Mouse (Mus musculus): Measurements from ENCODE around the gene Atp10a. TPM values are rescaled to one million over a fixed set of nuclear protein-coding genes. Genes with fewer than 3 reads are reported as not detected.
"Not testable (repeated sequence)": the region's sequence is repeated elsewhere in the genome, so short reads cannot be mapped to it uniquely, and the experiment has no call there.

Atp10a gene
- polyA plus RNA-seq, 1 experiment from 2014 or later, result 5.0 TPM

GRCm38 (mm10) chr7:58801791-58802190 lies 145.8 kb downstream of the Atp10a start:
- Histone ChIP-seq H3K9me3 (ENCODE audit: control insufficient read depth, low read length) (no peaks in the 10 kb centered on the region), H3K9ac (ENCODE audit: low read depth, low read length) (no peak overlapping the region), H3K4me2 (ENCODE audit: low read depth, low read length) (no peak overlapping the region), H3K27ac (replicated peaks; ENCODE audit: low read depth, low read length) (no peak overlapping the region), H3K36me3 (ENCODE audit: control insufficient read depth, insufficient read depth, low read length) (peaks cover 5% of the 10 kb centered on the region; the same call in 1 of the 2 replicates), H3K27me3 (replicated peaks; ENCODE audit: control insufficient read depth, insufficient read depth, low read length) (no peaks in the 10 kb centered on the region), H3K4me1 (ENCODE audit: control insufficient read depth, insufficient read depth, low read length) (no peaks in the 10 kb centered on the region), H3K4me3 (ENCODE audit: low read depth, low read length) (no peak overlapping the region)
- WGBS, result 83% methylated on average over 2 of the region's 2 CpGs
- no peak for DNase-seq (ENCODE audit: low spot score)
- no peak for ATAC-seq (ENCODE audit: low read depth)

- 0 out of 2 replicates have a peak, but pooled peaks have one; percentile 30 for ATAC-seq (ENCODE audit: low read depth)
Observed at GRCm38 (mm10) chr7:58822147-58822681, 166.2 kb downstream of the Atp10a start.

GRCm38 (mm10) chr7:58824686-58825085 lies 168.7 kb downstream of the Atp10a start:
- no peaks in the 10 kb centered on the region for H3K9me3 ChIP-seq (ENCODE audit: control insufficient read depth, low read length)
- WGBS, result 93% methylated on average over 3 of the region's 3 CpGs
- H3K36me3 ChIP-seq (ENCODE audit: control insufficient read depth, insufficient read depth, low read length), result 0 out of 2 replicates have a peak, but pooled peaks cover 4% of the 10 kb centered on the region
- ATAC-seq (ENCODE audit: low read depth) (no peak), DNase-seq (ENCODE audit: low spot score) (no peak)
- H3K4me2 ChIP-seq (ENCODE audit: low read depth, low read length), result no peak overlapping the region
- H3K4me1 ChIP-seq (ENCODE audit: control insufficient read depth, insufficient read depth, low read length), result no peaks in the 10 kb centered on the region
- no peak overlapping the region for H3K27ac ChIP-seq (replicated peaks; ENCODE audit: low read depth, low read length)
- H3K9ac ChIP-seq (ENCODE audit: low read depth, low read length), result no peak overlapping the region
- H3K4me3 ChIP-seq (ENCODE audit: low read depth, low read length), result no peak overlapping the region
- no peaks in the 10 kb centered on the region for H3K27me3 ChIP-seq (replicated peaks; ENCODE audit: control insufficient read depth, insufficient read depth, low read length)

More at GRCm38 (mm10) chr7:58822147-58822681, 166.2 kb downstream of the Atp10a start:
- H3K4me1 ChIP-seq (ENCODE audit: control insufficient read depth, insufficient read depth, low read length), result no peaks in the 10 kb centered on the region
- 64% methylated on average over 6 of the region's 6 CpGs for WGBS
- no peak overlapping the region for H3K27ac ChIP-seq (replicated peaks; ENCODE audit: low read depth, low read length)
- 0 out of 2 replicates have a peak, but pooled peaks cover under 1% of the 10 kb centered on the region for H3K36me3 ChIP-seq (ENCODE audit: control insufficient read depth, insufficient read depth, low read length)
- H3K9ac ChIP-seq (ENCODE audit: low read depth, low read length), result no peak overlapping the region
- H3K27me3 ChIP-seq (replicated peaks; ENCODE audit: control insufficient read depth, insufficient read depth, low read length), result no peaks in the 10 kb centered on the region
- H3K4me3 ChIP-seq (ENCODE audit: low read depth, low read length), result no peak overlapping the region
- no peaks in the 10 kb centered on the region for H3K9me3 ChIP-seq (ENCODE audit: control insufficient read depth, low read length)
- no peak for DNase-seq (ENCODE audit: low spot score)
- no peak overlapping the region for H3K4me2 ChIP-seq (ENCODE audit: low read depth, low read length)

GRCm38 (mm10) chr7:58829111-58829510 lies 173.1 kb downstream of the Atp10a start:
- WGBS, result 70% methylated on average over 5 of the region's 5 CpGs
- no peaks in the 10 kb centered on the region for H3K9me3 ChIP-seq (ENCODE audit: control insufficient read depth, low read length)
- no peaks in the 10 kb centered on the region for H3K27me3 ChIP-seq (replicated peaks; ENCODE audit: control insufficient read depth, insufficient read depth, low read length)
- no peak overlapping the region for H3K27ac ChIP-seq (replicated peaks; ENCODE audit: low read depth, low read length)
- 0 out of 2 replicates have a peak, but pooled peaks cover 4% of the 10 kb centered on the region for H3K36me3 ChIP-seq (ENCODE audit: control insufficient read depth, insufficient read depth, low read length)
- no peak for ATAC-seq (ENCODE audit: low read depth)
- H3K4me1 ChIP-seq (ENCODE audit: control insufficient read depth, insufficient read depth, low read length), result no peaks in the 10 kb centered on the region
- no peak overlapping the region for H3K4me2 ChIP-seq (ENCODE audit: low read depth, low read length)
- no peak for DNase-seq (ENCODE audit: low spot score)
- no peak overlapping the region for H3K9ac ChIP-seq (ENCODE audit: low read depth, low read length)
- H3K4me3 ChIP-seq (ENCODE audit: low read depth, low read length), result no peak overlapping the region

- ATAC-seq (ENCODE audit: low read depth); H3K9ac ChIP-seq (ENCODE audit: low read depth, low read length); H3K4me3 ChIP-seq (ENCODE audit: low read depth, low read length); H3K36me3 ChIP-seq (ENCODE audit: control insufficient read depth, insufficient read depth, low read length); H3K27me3 ChIP-seq (replicated peaks; ENCODE audit: control insufficient read depth, insufficient read depth, low read length); H3K4me2 ChIP-seq (ENCODE audit: low read depth, low read length); H3K9me3 ChIP-seq (ENCODE audit: control insufficient read depth, low read length); H3K27ac ChIP-seq (replicated peaks; ENCODE audit: low read depth, low read length); H3K4me1 ChIP-seq (ENCODE audit: control insufficient read depth, insufficient read depth, low read length); DNase-seq (ENCODE audit: low spot score): not testable (repeated sequence)
- 88% methylated on average over 30 of the region's 32 CpGs for WGBS
Observed at GRCm38 (mm10) chr7:58836855-58837606, 181.1 kb downstream of the Atp10a start.

GRCm38 (mm10) chr7:58840367-58840766 lies 184.4 kb downstream of the Atp10a start:
- Histone ChIP-seq H3K4me2 (ENCODE audit: low read depth, low read length) (no peak overlapping the region), H3K27ac (replicated peaks; ENCODE audit: low read depth, low read length) (peak overlapping the region; percentile 28), H3K9ac (ENCODE audit: low read depth, low read length) (no peak overlapping the region), H3K4me1 (ENCODE audit: control insufficient read depth, insufficient read depth, low read length) (peaks cover 29% of the 10 kb centered on the region), H3K4me3 (ENCODE audit: low read depth, low read length) (no peak overlapping the region), H3K36me3 (ENCODE audit: control insufficient read depth, insufficient read depth, low read length) (no peaks in the 10 kb centered on the region), H3K9me3 (ENCODE audit: control insufficient read depth, low read length) (no peaks in the 10 kb centered on the region), H3K27me3 (replicated peaks; ENCODE audit: control insufficient read depth, insufficient read depth, low read length) (no peaks in the 10 kb centered on the region)
- WGBS, result 68% methylated on average over 2 of the region's 2 CpGs
- DNase-seq (ENCODE audit: low spot score) (no peak), ATAC-seq (ENCODE audit: low read depth) (no peak)

- DNase-seq (ENCODE audit: low spot score) (peak; percentile 34), ATAC-seq (ENCODE audit: low read depth) (no peak; the same call in 1 of the 2 replicates)
- WGBS, result 64% methylated on average over 1 of the region's 1 CpGs
- Histone ChIP-seq H3K27me3 (replicated peaks; ENCODE audit: control insufficient read depth, insufficient read depth, low read length) (no peaks in the 10 kb centered on the region), H3K4me2 (ENCODE audit: low read depth, low read length) (no peak overlapping the region), H3K27ac (replicated peaks; ENCODE audit: low read depth, low read length) (no peak overlapping the region; the same call in 1 of the 2 replicates), H3K9ac (ENCODE audit: low read depth, low read length) (no peak overlapping the region), H3K9me3 (ENCODE audit: control insufficient read depth, low read length) (no peaks in the 10 kb centered on the region), H3K4me1 (ENCODE audit: control insufficient read depth, insufficient read depth, low read length) (peaks cover 29% of the 10 kb centered on the region), H3K4me3 (ENCODE audit: low read depth, low read length) (no peak overlapping the region), H3K36me3 (ENCODE audit: control insufficient read depth, insufficient read depth, low read length) (no peaks in the 10 kb centered on the region)
Observed at GRCm38 (mm10) chr7:58841066-58841465, 185.1 kb downstream of the Atp10a start.

GRCm38 (mm10) chr7:58842818-58843217 lies 186.9 kb downstream of the Atp10a start:
- no peak overlapping the region for H3K4me3 ChIP-seq (ENCODE audit: low read depth, low read length)
- H3K4me2 ChIP-seq (ENCODE audit: low read depth, low read length), result no peak overlapping the region
- H3K9ac ChIP-seq (ENCODE audit: low read depth, low read length), result no peak overlapping the region
- no peaks in the 10 kb centered on the region for H3K36me3 ChIP-seq (ENCODE audit: control insufficient read depth, insufficient read depth, low read length)
- WGBS, result 34% methylated on average over 3 of the region's 3 CpGs
- peaks cover 29% of the 10 kb centered on the region for H3K4me1 ChIP-seq (ENCODE audit: control insufficient read depth, insufficient read depth, low read length)
- H3K27ac ChIP-seq (replicated peaks; ENCODE audit: low read depth, low read length), result peak overlapping the region; percentile 52
- ATAC-seq (ENCODE audit: low read depth) (no peak; the same call in 1 of the 2 replicates), DNase-seq (ENCODE audit: low spot score) (peak; percentile 69)
- no peaks in the 10 kb centered on the region for H3K9me3 ChIP-seq (ENCODE audit: control insufficient read depth, low read length)
- H3K27me3 ChIP-seq (replicated peaks; ENCODE audit: control insufficient read depth, insufficient read depth, low read length), result no peaks in the 10 kb centered on the region

Data from embryonic facial prominence, embryonic 14.5 days (tissue).